Mouse (Mus musculus) frontal cortex, adult (tissue): ENCODE results near the gene Fam160a1.

Experiments used
- ATAC-seq: cut with Nextera tagmentation; 2 replicates; pipeline ENCODE4 v1.9.2; 2017; ENCODE audit warnings: mild to moderate bottlenecking, moderate library complexity, mixed read lengths; ENCODE audit not compliant: low TSS enrichment

Fam160a1 gene

GRCm38 (mm10) chr3:85748863-85749262 is 68.2 kb downstream of the Fam160a1 start:
- no peak for ATAC-seq

GRCm38 (mm10) chr3:85746116-85746515 is 71.0 kb downstream of the Fam160a1 start:
- ATAC-seq, result no peak

- no peak for ATAC-seq
These were observed 75.3 kb downstream of the Fam160a1 start for GRCm38 (mm10) chr3:85741767-85742166.

- ATAC-seq, result no peak
These were observed 78.5 kb downstream of the Fam160a1 start for GRCm38 (mm10) chr3:85738591-85738990.

GRCm38 (mm10) chr3:85733939-85734729 is 83.0 kb downstream of the Fam160a1 start:
- peak; percentile 79 for ATAC-seq

- no peak for ATAC-seq
These were observed 89.9 kb downstream of the Fam160a1 start for GRCm38 (mm10) chr3:85727171-85727570.

- ATAC-seq, result no peak
These were observed 91.1 kb downstream of the Fam160a1 start for GRCm38 (mm10) chr3:85725971-85726370.

DNA sequence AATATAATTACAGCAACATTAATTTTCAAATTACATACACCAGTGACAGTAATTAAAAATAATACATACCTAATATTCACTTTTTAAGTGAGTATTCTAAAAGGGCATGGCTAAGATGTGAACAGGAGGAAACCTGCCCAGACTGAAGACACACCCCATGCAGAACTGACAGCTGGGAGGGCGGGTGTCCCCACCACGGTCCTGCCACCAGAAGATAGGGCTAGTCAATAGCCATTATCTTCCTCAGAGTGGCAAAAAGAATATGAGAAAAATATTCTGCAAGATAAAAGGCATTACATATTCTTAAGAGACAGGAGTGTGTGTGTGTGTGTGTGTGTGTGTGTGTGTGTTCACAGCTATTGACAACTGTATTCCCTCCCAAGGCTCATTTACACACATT is 92.0 kb downstream of the Fam160a1 start:
- no peak for ATAC-seq

DNA sequence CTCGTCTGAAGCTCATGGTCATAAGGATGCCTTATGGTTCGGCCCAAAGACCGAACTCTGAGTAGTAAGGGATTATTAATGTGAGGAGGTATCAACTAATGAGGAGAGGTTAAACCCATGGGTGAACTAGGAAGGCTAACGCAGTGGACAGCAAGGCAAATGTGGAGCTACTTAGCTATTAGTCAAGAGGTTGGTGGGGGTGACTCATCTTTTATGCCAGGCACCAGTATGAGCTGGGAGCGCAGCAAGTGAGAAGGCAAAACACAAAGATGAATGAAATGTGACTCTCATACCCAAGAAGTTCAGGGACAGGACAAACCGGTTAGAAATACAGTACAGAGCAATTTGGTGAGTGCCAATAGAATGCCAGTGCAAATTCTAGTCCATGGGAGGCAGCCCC is 94.5 kb downstream of the Fam160a1 start:
- ATAC-seq, result no peak

DNA sequence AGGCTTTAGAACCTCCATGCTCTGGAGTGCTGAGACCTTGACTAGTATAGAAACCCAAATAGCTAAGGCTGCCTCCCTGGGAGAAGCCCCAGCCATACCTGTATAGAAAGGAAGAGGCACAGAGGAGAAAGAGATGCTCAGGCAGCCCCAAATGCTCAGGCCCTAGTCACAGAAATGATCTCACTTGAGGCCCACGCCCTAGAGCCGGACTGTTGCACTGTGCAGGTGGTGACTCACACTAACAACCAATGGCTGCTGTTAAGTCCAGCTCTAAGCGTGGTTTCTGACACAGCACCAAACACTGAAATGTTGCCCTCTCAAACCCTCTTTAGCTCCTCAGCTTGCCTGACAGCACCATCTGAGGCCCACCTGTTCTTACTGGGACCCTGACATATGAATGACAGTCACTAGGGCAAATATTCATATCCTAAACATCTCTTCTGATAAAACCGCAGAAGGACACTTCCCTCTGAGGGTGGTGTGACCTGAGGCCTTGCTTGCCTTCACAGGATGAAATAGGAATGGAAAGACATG is 101.3 kb downstream of the Fam160a1 start:
- ATAC-seq, result 0 out of 2 replicates have a peak, but pooled peaks have one; percentile 47

GRCm38 (mm10) chr3:85713936-85714709 is 103.0 kb downstream of the Fam160a1 start:
- ATAC-seq, result peak; percentile 67

- ATAC-seq, result no peak
These were observed 106.4 kb downstream of the Fam160a1 start for GRCm38 (mm10) chr3:85710695-85711094.

DNA sequence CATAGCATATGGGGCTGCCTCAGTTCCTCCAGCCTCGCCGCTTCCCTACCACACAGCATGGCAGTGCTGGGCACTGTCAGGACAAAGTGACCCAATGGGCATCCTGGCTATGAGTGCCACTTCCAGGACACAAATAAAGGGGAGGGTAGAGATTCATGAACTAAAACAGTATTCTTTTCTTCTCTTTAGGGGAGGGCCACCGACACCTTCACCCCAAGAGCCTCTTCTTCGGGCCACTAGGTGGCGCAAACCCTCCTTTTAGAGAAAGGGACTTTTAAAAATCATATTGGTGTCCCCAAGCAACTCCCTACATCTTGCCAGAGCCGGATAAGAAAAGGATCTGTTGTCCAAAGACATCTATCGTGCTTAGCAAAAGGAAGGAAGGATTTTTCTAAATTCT is 109.7 kb downstream of the Fam160a1 start:
- peak; percentile 85 for ATAC-seq

DNA sequence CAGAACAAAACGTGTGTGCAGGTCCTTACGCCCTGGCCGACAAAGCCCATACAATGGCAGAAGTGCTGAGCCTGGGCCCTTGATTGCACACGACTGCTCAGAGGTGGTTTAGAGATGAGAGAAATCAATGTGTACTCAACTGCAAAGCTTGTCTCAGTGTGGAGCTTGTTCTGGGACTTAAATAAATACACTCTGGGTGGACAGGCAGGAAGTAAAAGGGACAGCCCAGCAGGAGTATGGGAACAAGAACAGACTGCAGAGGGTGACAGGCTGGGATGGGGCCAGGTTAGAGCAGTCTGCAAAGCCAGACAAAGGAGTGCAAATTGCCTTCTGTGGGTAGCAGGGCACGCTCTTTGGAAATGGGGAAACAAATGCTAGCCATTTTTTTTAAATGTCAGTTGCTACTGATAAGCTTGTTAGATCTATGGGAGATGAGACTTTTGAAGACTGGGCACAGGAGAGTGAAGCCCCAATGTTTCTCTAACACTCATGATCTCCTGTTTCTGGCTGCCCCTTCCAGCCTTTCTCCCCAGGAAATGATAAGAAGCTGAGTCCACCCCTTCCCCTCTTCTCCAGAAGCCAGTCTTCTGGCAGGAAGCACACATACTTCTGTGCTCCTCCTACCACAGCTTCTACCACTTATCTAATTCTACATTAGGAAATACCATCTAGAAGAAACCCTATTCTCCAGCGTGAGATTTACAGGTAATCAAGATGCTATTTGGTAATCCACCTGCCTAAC is 113.8 kb downstream of the Fam160a1 start:
- ATAC-seq, result no peak

DNA sequence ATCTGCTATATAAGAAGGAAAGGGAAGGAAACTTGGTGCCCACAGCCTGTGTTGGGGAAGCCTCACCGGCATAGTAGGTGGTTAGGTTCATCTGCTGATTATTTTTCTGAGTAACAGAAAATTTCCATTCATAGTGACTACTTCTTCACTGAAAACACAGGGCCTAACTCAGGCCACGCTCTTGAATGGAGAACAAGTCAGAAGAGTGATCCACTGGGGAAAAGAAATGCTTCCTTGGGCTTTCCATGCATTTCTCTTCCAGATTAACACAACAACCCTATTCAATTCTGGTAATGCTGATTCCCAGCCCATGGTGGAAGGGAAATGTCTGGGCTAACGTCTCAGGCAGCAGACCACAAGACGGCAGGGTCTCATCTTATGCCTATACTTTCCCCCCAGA is 118.6 kb downstream of the Fam160a1 start:
- ATAC-seq, result no peak

GRCm38 (mm10) chr3:85695056-85695455 is 122.0 kb downstream of the Fam160a1 start:
- ATAC-seq, result no peak

DNA sequence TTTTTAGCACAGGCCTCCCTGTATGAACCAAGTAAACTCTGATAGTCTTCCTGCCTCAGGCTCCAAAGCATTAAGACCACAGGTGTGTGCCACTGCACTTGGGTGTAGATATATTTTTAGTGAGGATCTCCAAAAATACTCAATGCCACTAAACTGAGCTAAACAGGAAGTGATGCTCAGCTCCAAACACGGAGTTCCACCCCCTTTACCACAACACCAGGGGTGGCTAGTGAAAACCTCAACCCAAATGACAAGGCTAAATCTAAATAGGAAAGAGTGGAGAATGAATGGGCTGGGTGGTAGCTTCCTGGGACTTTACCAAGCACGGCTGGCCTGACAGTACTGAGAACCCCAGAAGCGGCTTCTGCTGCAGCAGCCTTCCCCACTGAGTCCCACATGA is 124.1 kb downstream of the Fam160a1 start:
- ATAC-seq, result no peak

DNA sequence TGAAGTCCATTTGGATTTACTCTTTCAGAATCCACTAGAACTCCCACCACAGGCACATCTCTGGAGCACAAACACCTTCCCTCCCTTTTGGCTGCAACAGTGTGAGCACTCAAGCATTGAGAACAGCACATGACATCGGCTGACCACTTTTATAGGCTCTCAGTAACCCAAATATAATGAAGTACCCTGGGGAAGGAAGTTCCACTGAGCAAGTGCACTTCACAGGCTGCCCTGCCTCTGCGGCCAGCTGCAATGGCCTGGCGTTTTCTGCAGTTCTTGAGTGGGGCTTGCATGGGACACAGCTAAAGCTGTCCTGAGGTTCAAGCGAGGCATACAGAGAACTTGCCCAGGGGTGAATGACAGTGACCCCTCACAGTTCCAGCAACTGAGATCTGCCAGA is 126.0 kb downstream of the Fam160a1 start:
- no peak for ATAC-seq

DNA sequence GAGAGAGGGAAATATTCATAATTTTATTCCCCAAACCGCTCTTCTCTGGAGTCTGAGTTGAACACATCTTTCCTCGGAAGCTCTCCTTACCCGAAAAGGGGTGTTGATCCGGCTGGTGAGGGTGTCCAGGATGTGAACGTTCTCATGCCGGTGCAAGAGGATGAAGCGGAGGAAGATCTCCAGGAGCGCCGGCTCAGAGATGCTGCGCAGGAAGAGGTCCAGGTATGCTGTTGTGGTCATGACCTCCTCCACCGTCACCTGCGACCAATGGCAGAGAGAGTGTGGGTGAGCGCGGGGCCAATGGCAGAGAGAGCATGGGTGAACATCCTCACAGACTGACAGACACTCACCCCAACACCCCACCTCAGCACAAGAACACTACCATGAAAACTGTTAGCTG is 128.8 kb downstream of the Fam160a1 start:
- no peak for ATAC-seq

- ATAC-seq, result no peak
These were observed 131.8 kb downstream of the Fam160a1 start for GRCm38 (mm10) chr3:85685271-85685670.

DNA sequence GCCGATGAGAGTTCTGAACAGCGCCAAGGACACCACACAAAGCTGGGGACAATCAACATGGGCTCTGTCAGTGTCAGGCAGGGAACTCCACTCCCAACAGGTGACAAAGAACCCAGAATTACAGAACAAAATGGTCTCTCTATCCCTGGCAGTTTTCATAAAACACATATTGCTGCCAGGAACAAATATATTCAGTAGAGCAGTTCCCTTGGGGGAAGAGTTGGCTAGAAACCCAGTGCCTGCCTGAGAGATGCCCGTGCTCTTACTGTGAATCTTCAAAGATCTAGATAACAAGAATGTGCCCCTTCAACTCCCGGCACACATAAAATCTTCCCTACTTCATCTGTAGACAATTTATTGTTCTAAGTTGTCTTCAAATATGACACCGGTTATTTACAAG is 133.5 kb downstream of the Fam160a1 start:
- ATAC-seq, result peak; percentile 81

DNA sequence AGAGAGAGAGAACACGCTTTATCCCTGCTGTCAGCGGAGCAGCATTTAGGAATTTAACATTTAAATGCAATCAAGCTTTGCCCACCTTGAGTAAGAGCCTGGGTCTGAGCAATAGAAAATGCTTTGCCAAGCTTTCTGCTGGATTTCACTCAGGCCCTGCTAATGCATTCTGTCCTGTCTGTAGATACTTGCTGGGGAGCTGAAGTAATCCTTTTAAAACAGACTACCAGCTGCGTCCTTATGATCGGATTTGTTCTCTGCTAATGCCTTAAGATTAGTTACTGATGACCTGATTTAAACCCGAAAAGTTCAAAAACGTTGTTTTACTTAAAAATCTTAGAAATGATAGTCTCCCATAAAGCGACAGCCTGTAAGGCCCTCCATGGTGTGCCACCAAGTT is 136.0 kb downstream of the Fam160a1 start:
- ATAC-seq, result no peak
